Mouse (Mus musculus): ENCODE data around the gene Gm7361. TPM values are rescaled to one million over a fixed set of nuclear protein-coding genes. Genes with fewer than 3 reads are reported as not detected.
"Not testable (repeated sequence)": the region's sequence is repeated elsewhere in the genome, so short reads cannot be mapped to it uniquely, and the experiment has no call there.

Gene Gm7361
- polyA plus RNA-seq (2015; fragmentation: Nextera tagmentation; extraction: Ambion mirVana): not detected in 2 replicates

DNA sequence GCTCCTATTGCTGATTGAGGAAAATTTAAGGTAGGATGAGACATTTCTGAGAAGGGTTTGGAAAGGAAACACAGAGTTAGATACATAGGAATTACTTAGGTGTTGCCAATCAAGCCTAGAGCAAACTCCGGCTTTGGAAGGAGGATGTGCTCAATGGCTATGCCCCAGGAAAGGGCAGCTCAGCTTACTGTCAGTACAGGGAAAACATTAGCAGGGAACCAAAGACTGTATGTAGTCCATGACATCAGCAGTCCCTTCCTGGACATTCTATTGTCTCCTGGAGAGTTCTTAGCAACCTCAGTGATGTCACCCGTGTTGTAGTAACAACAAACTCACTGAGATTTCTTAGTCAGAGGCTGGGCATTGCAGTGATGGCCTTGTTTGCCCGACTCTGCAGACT, at the start of gene Gm7361:
Gene Gm7361, plus strand, starts transcription at position 301 of the 400 bp plus-strand sequence.
- H3K9me3 ChIP-seq; H3K36me3 ChIP-seq; H3K4me1 ChIP-seq; H3K4me3 ChIP-seq; H3K27ac ChIP-seq; H3K9ac ChIP-seq; H3K4me2 ChIP-seq; ATAC-seq (ENCODE audit: borderline replicate concordance, extremely low read depth, low FRiP score, low TSS enrichment); H3K27me3 ChIP-seq: not testable (repeated sequence)
- WGBS: 71% methylated on average over 3 of the region's 3 CpGs

DNA sequence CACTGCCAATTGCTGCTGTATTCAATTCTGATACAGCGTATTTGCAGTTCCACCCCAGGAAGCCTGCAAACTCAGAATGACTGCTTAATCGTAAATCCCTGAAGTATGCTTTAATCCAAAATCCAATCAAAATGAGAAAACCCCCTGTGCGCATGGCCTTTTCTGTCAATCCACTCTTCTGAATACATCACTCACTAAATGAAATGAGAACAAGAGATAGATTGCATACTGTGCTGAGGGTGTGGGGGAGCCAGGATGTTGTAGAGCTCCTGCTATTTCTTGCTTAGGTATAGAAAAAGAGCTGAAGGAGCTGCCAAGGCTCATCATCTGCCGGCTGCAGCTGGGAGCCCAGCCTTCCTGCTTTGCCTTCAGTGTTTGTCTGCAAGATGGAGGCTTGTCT, 46.5 kb upstream of the Gm7361 start:
- Histone ChIP-seq H3K4me1 (no peaks in the 10 kb centered on the region), H3K4me3 (no peak overlapping the region), H3K27me3 (no peaks in the 10 kb centered on the region), H3K9ac (no peak overlapping the region), H3K9me3 (no peaks in the 10 kb centered on the region), H3K36me3 (no peaks in the 10 kb centered on the region), H3K27ac (no peak overlapping the region), H3K4me2 (no peak overlapping the region)
- ATAC-seq (ENCODE audit: borderline replicate concordance, extremely low read depth, low FRiP score, low TSS enrichment): no peak
- 77% methylated on average over 4 of the region's 4 CpGs for WGBS

DNA sequence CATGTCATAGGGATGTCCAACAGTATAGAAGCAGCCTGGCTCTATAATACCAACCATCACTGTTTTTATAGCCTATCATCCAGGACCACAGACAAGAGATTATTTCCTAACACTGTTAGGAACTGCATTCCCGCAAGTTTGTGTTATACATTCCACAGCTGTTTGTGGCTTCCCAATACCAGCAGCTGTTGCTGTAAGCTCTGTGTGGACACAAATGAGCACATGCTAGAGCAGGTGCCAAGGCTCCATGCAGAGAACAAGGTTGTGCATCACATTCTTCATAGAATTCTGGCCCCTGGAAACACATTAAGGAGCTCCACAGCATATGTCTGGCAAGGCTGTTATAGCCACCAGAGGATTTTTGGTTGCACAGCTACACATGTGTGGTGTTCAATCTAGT, 35.4 kb upstream of the Gm7361 start:
- H3K4me1 ChIP-seq: no peaks in the 10 kb centered on the region
- H3K27me3 ChIP-seq: no peaks in the 10 kb centered on the region
- H3K9me3 ChIP-seq: no peaks in the 10 kb centered on the region
- no peak for ATAC-seq (ENCODE audit: borderline replicate concordance, extremely low read depth, low FRiP score, low TSS enrichment)
- no peak overlapping the region for H3K4me2 ChIP-seq
- no peaks in the 10 kb centered on the region for H3K36me3 ChIP-seq
- H3K9ac ChIP-seq: no peak overlapping the region
- 57% methylated on average over 1 of the region's 1 CpGs for WGBS
- H3K4me3 ChIP-seq: no peak overlapping the region
- H3K27ac ChIP-seq: no peak overlapping the region

- not testable (repeated sequence) for H3K4me1 ChIP-seq; H3K4me2 ChIP-seq; H3K4me3 ChIP-seq; H3K27ac ChIP-seq; H3K9ac ChIP-seq; H3K27me3 ChIP-seq; H3K36me3 ChIP-seq; H3K9me3 ChIP-seq; ATAC-seq (ENCODE audit: borderline replicate concordance, extremely low read depth, low FRiP score, low TSS enrichment)
- 68% methylated on average over 3 of the region's 3 CpGs for WGBS
Measured at GRCm38 (mm10) chr5:26266656-26267055, 9.2 kb downstream of the Gm7361 start.

GRCm38 (mm10) chr5:26280361-26280760, 22.9 kb downstream of the Gm7361 start:
- no peaks in the 10 kb centered on the region for H3K27me3 ChIP-seq
- H3K27ac ChIP-seq: no peak overlapping the region
- H3K9ac ChIP-seq: no peak overlapping the region
- no peak overlapping the region for H3K4me3 ChIP-seq
- H3K36me3 ChIP-seq: no peaks in the 10 kb centered on the region
- H3K4me1 ChIP-seq: no peaks in the 10 kb centered on the region
- H3K9me3 ChIP-seq: no peaks in the 10 kb centered on the region
- no peak for ATAC-seq (ENCODE audit: borderline replicate concordance, extremely low read depth, low FRiP score, low TSS enrichment)
- no peak overlapping the region for H3K4me2 ChIP-seq
- WGBS: 48% methylated on average over 5 of the region's 5 CpGs

DNA sequence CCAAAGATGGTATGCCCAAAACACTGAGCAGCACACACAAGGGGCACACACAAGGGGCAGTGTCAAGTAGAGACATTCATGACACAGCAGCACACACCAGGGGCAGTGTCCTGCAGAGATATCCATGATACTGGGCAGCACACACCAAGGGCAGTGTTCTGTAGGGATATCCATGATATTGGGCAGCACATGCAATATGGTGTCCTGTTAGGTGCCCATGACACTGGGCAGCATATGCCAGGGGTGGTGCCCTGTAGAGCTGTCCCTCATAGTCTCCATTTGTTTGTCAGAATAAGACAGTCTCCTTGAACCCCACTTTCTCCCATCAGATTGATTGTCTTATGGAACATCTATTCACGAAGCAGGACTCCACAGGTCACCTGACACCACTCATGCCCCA, 24.2 kb downstream of the Gm7361 start:
- H3K9ac ChIP-seq: no peak overlapping the region
- no peaks in the 10 kb centered on the region for H3K27me3 ChIP-seq
- H3K27ac ChIP-seq: no peak overlapping the region
- no peaks in the 10 kb centered on the region for H3K9me3 ChIP-seq
- H3K36me3 ChIP-seq: no peaks in the 10 kb centered on the region
- ATAC-seq (ENCODE audit: borderline replicate concordance, extremely low read depth, low FRiP score, low TSS enrichment): no peak
- H3K4me3 ChIP-seq: no peak overlapping the region
- WGBS: 73% methylated on average over 1 of the region's 1 CpGs
- no peak overlapping the region for H3K4me2 ChIP-seq
- no peaks in the 10 kb centered on the region for H3K4me1 ChIP-seq

DNA sequence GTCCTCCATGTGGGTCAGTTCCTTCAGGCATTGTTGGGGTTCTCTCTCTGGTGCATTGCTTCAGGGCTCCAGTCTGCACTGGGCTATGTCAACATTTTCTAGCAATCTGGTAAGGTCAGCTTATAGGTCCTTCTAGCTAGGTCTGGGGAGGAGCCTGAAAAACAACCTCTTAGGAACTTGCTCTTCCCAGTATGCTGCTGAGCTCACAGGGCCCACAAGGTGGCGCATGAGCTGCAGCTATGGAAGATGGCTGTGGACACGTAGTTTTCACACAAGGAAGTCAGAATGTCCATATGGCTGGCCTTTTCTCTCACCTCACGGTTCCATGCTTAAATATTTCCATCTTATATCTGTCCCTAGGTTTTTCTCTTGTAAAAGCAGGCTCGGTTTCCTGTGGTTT, 24.8 kb downstream of the Gm7361 start:
- Histone ChIP-seq H3K27ac (no peak overlapping the region), H3K4me2 (no peak overlapping the region), H3K9ac (no peak overlapping the region), H3K4me1 (no peaks in the 10 kb centered on the region), H3K36me3 (no peaks in the 10 kb centered on the region), H3K27me3 (no peaks in the 10 kb centered on the region), H3K9me3 (no peaks in the 10 kb centered on the region), H3K4me3 (no peak overlapping the region)
- 7% methylated on average over 4 of the region's 4 CpGs for WGBS
- ATAC-seq (ENCODE audit: borderline replicate concordance, extremely low read depth, low FRiP score, low TSS enrichment): no peak

- no peaks in the 10 kb centered on the region for H3K9me3 ChIP-seq
- H3K4me3 ChIP-seq: no peak overlapping the region
- 73% methylated on average over 1 of the region's 1 CpGs for WGBS
- H3K36me3 ChIP-seq: no peaks in the 10 kb centered on the region
- no peak for ATAC-seq (ENCODE audit: borderline replicate concordance, extremely low read depth, low FRiP score, low TSS enrichment)
- H3K4me2 ChIP-seq: no peak overlapping the region
- no peaks in the 10 kb centered on the region for H3K4me1 ChIP-seq
- H3K27ac ChIP-seq: no peak overlapping the region
- no peaks in the 10 kb centered on the region for H3K27me3 ChIP-seq
- no peak overlapping the region for H3K9ac ChIP-seq
Measured at GRCm38 (mm10) chr5:26283399-26283798, 25.9 kb downstream of the Gm7361 start.

GRCm38 (mm10) chr5:26291621-26292020, 34.1 kb downstream of the Gm7361 start:
- Histone ChIP-seq H3K36me3 (no peaks in the 10 kb centered on the region), H3K27ac (no peak overlapping the region), H3K4me1 (no peaks in the 10 kb centered on the region), H3K9me3 (no peaks in the 10 kb centered on the region), H3K27me3 (no peaks in the 10 kb centered on the region), H3K4me3 (no peak overlapping the region), H3K4me2 (no peak overlapping the region), H3K9ac (no peak overlapping the region)
- ATAC-seq (ENCODE audit: borderline replicate concordance, extremely low read depth, low FRiP score, low TSS enrichment): no peak
- 42% methylated on average over 1 of the region's 1 CpGs for WGBS

DNA sequence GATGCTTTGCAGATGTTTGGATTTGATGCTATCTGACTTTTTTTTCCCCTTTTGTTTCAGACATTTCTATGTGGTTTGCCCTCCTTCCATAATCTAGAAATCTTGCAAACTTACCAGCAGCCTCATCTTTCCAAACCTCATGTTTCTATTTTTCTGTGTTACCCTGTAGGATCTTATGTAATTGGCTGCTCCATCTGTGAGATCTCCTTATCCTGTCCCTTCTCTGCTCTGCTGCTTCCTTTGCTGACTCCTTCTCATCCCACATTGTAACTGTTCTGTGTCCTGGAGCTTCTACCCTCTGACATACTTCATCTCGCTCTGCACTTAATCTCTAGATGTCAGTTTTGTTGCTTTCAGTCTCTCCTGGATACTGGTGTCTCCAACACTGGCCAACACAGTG, 35.8 kb downstream of the Gm7361 start:
- Histone ChIP-seq H3K27ac (no peak overlapping the region), H3K4me3 (no peak overlapping the region), H3K9ac (no peak overlapping the region), H3K9me3 (no peaks in the 10 kb centered on the region), H3K36me3 (no peaks in the 10 kb centered on the region), H3K4me2 (no peak overlapping the region), H3K27me3 (no peaks in the 10 kb centered on the region), H3K4me1 (no peaks in the 10 kb centered on the region)
- ATAC-seq (ENCODE audit: borderline replicate concordance, extremely low read depth, low FRiP score, low TSS enrichment): no peak
- WGBS: 63% methylated on average over 1 of the region's 1 CpGs

Other genes with a start within 250 kb of the Gm7361 start
- not detected in 2 replicates for gene Gm5862, start 234.8 kb upstream of the Gm7361 start, polyA plus RNA-seq (2015; fragmentation: Nextera tagmentation; extraction: Ambion mirVana)
- gene Speer4a, start 218.1 kb upstream of the Gm7361 start, polyA plus RNA-seq (2015; fragmentation: Nextera tagmentation; extraction: Ambion mirVana): not detected in 2 replicates
- gene Gm7347, start 199.1 kb upstream of the Gm7361 start, polyA plus RNA-seq (2015; fragmentation: Nextera tagmentation; extraction: Ambion mirVana): 0.05 TPM in 1 of 2 replicates, not detected in the other
- gene Gm10471, start 168.4 kb upstream of the Gm7361 start, polyA plus RNA-seq (2015; fragmentation: Nextera tagmentation; extraction: Ambion mirVana): not detected in 2 replicates
- gene 5031410I06Rik, start 152.3 kb upstream of the Gm7361 start, polyA plus RNA-seq (2015; fragmentation: Nextera tagmentation; extraction: Ambion mirVana): 0.05 TPM in 1 of 2 replicates, not detected in the other
- gene Gm10220, start 136.3 kb upstream of the Gm7361 start, polyA plus RNA-seq (2015; fragmentation: Nextera tagmentation; extraction: Ambion mirVana): not detected in 2 replicates

Data from lung, embryonic 15.5 days (tissue).